Mouse (Mus musculus) CH12.LX (cell line): ENCODE data around the gene Stk38l. TPM values are rescaled to one million over a fixed set of nuclear protein-coding genes. Genes with fewer than 3 reads are reported as not detected.
A peak's percentile ranks its signal among the peaks of the same experiment; 100 is the strongest.

Source experiments
- DNase-seq: peaks from one replicate; pipeline ENCODE4 v3.0.0-alpha.2; 2013; ENCODE audit errors: extremely low read depth
- H3K27ac ChIP-seq: 2 replicates; pipeline ENCODE4 v1.5.1; 2012; ENCODE audit warnings: low read depth, mild to moderate bottlenecking, control low read depth, moderate library complexity; ENCODE audit not compliant: insufficient read depth
- H3K27me3 ChIP-seq: replicated peaks from 2 replicates; pipeline ENCODE3; 2012; ENCODE audit warnings: inconsistent platforms
- H3K36me3 ChIP-seq, 2 experiments: replicated peaks in 1 of 2; 2 replicates each; pipeline versions ENCODE3 to v1.6.1; 2012; ENCODE audit warnings: inconsistent platforms in 1 of 2, low read length in 1 of 2, mild to moderate bottlenecking in 1 of 2, mixed read lengths in 1 of 2, moderate library complexity in 1 of 2; ENCODE audit not compliant: control insufficient read depth in 1 of 2, insufficient read depth in 1 of 2
- H3K4me1 ChIP-seq, 2 experiments: 2 replicates each; pipeline ENCODE4 v1.6.1; 2012; ENCODE audit warnings: inconsistent platforms in 1 of 2, moderate library complexity in 1 of 2; ENCODE audit not compliant: insufficient read depth in 2 of 2, control insufficient read depth in 1 of 2
- H3K4me2 ChIP-seq: 2 replicates; pipeline ENCODE4 v1.6.1; 2012; ENCODE audit warnings: low read depth, mild to moderate bottlenecking, control low read depth; ENCODE audit not compliant: poor library complexity, insufficient read depth, severe bottlenecking
- H3K4me3 ChIP-seq, 3 experiments: fragments of 150-350 bp in 1 of 3; sonication (generic) in 1 of 3; replicated peaks in 1 of 3; 2 replicates each; pipeline versions ENCODE3 to v1.5.1; 2011 to 2012; ENCODE audit warnings: low read depth in 2 of 3, low read length in 2 of 3, mild to moderate bottlenecking in 2 of 3, moderate library complexity in 2 of 3, control low read depth in 1 of 3, improper control_type of control experiment in 1 of 3, inconsistent platforms in 1 of 3, mixed read lengths in 1 of 3; ENCODE audit not compliant: poor library complexity in 1 of 3
- H3K79me2 ChIP-seq: replicated peaks from 2 replicates; pipeline ENCODE4 v1.6.1; 2012; ENCODE audit warnings: mild to moderate bottlenecking, moderate library complexity; ENCODE audit not compliant: control insufficient read depth, poor library complexity, insufficient read depth, severe bottlenecking; ENCODE audit errors: extremely low read depth
- H3K9ac ChIP-seq: 2 replicates; pipeline ENCODE4 v1.6.1; 2012; ENCODE audit warnings: low read depth, mild to moderate bottlenecking, control low read depth, moderate library complexity; ENCODE audit not compliant: insufficient read depth
- H3K9me3 ChIP-seq: replicated peaks from 2 replicates; pipeline ENCODE3; 2012; ENCODE audit warnings: low read length, inconsistent platforms, mixed read lengths
- E2F4 ChIP-seq: IDR thresholded peaks from 2 replicates; pipeline ENCODE4 v1.6.1; 2011; ENCODE audit warnings: low read depth, low read length, improper control_type of control experiment; ENCODE audit not compliant: insufficient replicate concordance
- EP300 ChIP-seq: IDR thresholded peaks from 2 replicates; pipeline ENCODE4 v1.6.1; 2011; ENCODE audit warnings: low read length, improper control_type of control experiment
- ETS1 ChIP-seq: conservative IDR thresholded peaks from 2 replicates; pipeline ENCODE4 v1.6.1; 2012; ENCODE audit warnings: low read depth, mild to moderate bottlenecking, inconsistent platforms, low read length, improper control_type of control experiment, moderate library complexity
- HCFC1 ChIP-seq: IDR thresholded peaks from 2 replicates; pipeline ENCODE4 v1.6.1; 2012; ENCODE audit warnings: low read depth, mild to moderate bottlenecking, inconsistent platforms, low read length, improper control_type of control experiment
- KAT2A ChIP-seq: IDR thresholded peaks from 2 replicates; pipeline ENCODE4 v1.6.1; 2012; ENCODE audit warnings: low read length, improper control_type of control experiment, inconsistent platforms; ENCODE audit not compliant: insufficient replicate concordance
- MAFK ChIP-seq: IDR thresholded peaks from 2 replicates; pipeline ENCODE4 v1.6.1; 2011; ENCODE audit warnings: low read length, improper control_type of control experiment; ENCODE audit not compliant: insufficient replicate concordance
- MAZ ChIP-seq: IDR thresholded peaks from 2 replicates; pipeline ENCODE4 v1.6.1; 2012; ENCODE audit warnings: low read depth, mild to moderate bottlenecking, inconsistent platforms, low read length, improper control_type of control experiment, moderate library complexity
- MEF2A ChIP-seq: IDR thresholded peaks from 2 replicates; pipeline ENCODE4 v1.6.1; 2014; ENCODE audit warnings: low read depth, mild to moderate bottlenecking, inconsistent platforms, low read length, improper control_type of control experiment, borderline replicate concordance
- NELFE ChIP-seq: IDR thresholded peaks from 2 replicates; pipeline ENCODE4 v1.6.1; 2011; ENCODE audit warnings: low read depth, low read length, improper control_type of control experiment
- PAX5 ChIP-seq: IDR thresholded peaks from 2 replicates; pipeline ENCODE4 v1.6.1; 2012; ENCODE audit warnings: low read length, inconsistent platforms, mixed read lengths
- POLR2A ChIP-seq: IDR thresholded peaks from 2 replicates; pipeline ENCODE4 v1.6.1; 2011; ENCODE audit warnings: low read depth, mild to moderate bottlenecking, improper control_type of control experiment, low read length
- POLR2AphosphoS2 ChIP-seq: IDR thresholded peaks from 2 replicates; pipeline ENCODE4 v1.6.1; 2011; ENCODE audit warnings: low read depth, low read length, improper control_type of control experiment
- RCOR1 ChIP-seq: conservative IDR thresholded peaks from 2 replicates; pipeline ENCODE4 v1.6.1; 2012; ENCODE audit warnings: low read depth, mild to moderate bottlenecking, inconsistent platforms, low read length, improper control_type of control experiment
- SIN3A ChIP-seq: IDR thresholded peaks from 2 replicates; pipeline ENCODE4 v1.6.1; 2012; ENCODE audit warnings: low read length, improper control_type of control experiment, inconsistent platforms
- TCF12 ChIP-seq: IDR thresholded peaks from 2 replicates; pipeline ENCODE4 v1.6.1; 2014; ENCODE audit warnings: low read depth, mild to moderate bottlenecking, inconsistent platforms, low read length, improper control_type of control experiment
- UBTF ChIP-seq: IDR thresholded peaks from 2 replicates; pipeline ENCODE4 v1.6.1; 2012; ENCODE audit warnings: low read depth, mild to moderate bottlenecking, inconsistent platforms, low read length, improper control_type of control experiment, moderate library complexity
- USF2 ChIP-seq: conservative IDR thresholded peaks from 2 replicates; pipeline ENCODE4 v1.6.1; 2011; ENCODE audit warnings: low read depth, low read length, improper control_type of control experiment
- ZC3H11A ChIP-seq: IDR thresholded peaks from 2 replicates; pipeline ENCODE4 v1.6.1; 2012; ENCODE audit warnings: low read depth, mild to moderate bottlenecking, inconsistent platforms, low read length, improper control_type of control experiment
- ZKSCAN1 ChIP-seq: IDR thresholded peaks from 2 replicates; pipeline ENCODE4 v1.6.1; 2012; ENCODE audit warnings: low read depth, inconsistent platforms, low read length, improper control_type of control experiment, borderline replicate concordance
- ZMIZ1 ChIP-seq: IDR thresholded peaks from 2 replicates; pipeline ENCODE4 v1.6.1; 2012; ENCODE audit warnings: low read depth, mild to moderate bottlenecking, inconsistent platforms, low read length, improper control_type of control experiment
- ZNF384 ChIP-seq: IDR thresholded peaks from 2 replicates; pipeline ENCODE4 v1.6.1; 2012; ENCODE audit warnings: low read depth, low read length, improper control_type of control experiment, inconsistent platforms
- dilution Hi-C: fragments of 300-500 bp; cut with MboI; formaldehyde crosslinking; loops from 2 replicates; pipeline ENCODE4 v1.14.3; 2020; ENCODE audit warnings: low sequenced_read_pairs; ENCODE audit not compliant: extremely low pct_unique_long_range_greater_than_20kb, extremely low pct_ligation_motif_present
- in situ Hi-C: fragments of 300-500 bp; cut with MboI; formaldehyde crosslinking; loops from 3 replicates; pipeline ENCODE4 v1.14.3; 2019; ENCODE audit warnings: low sequenced_read_pairs, low pct_ligation_motif_present, low pct_unique_long_range_greater_than_20kb, mixed read lengths
- polyA plus RNA-seq: library from polyadenylated mRNA; unstranded; fragments of >175 nt; gene quantifications from 2 replicates; pipeline ENCODE4 v1.2.1, GENCODE M21; 2012; ENCODE audit warnings: low read depth; ENCODE audit not compliant: insufficient read length
- total RNA-seq, 2 experiments: library from RNA; depleted of rRNA; stranded (reverse); fragments of 300-350 nt in 1 of 2; fragments of >200 nt in 1 of 2; gene quantifications; 2 replicates each; pipeline ENCODE4 v1.2.3; 2012 to 2014

Stk38l gene
- total and polyA plus RNA-seq, 3 experiments, result 3.8 to 5.2 (median 4.7) TPM

- Histone ChIP-seq H3K4me2 (no peak overlapping the region), H3K27ac (no peak overlapping the region), H3K4me3 (no peak overlapping the region), H3K9me3 (no peaks in the 10 kb centered on the region), H3K9ac (no peak overlapping the region), H3K79me2 (no peaks in the 10 kb centered on the region), H3K27me3 (no peaks in the 10 kb centered on the region), H3K4me1 (peaks cover 3 to 16% of the 10 kb centered on the region in 2 experiments), H3K36me3 (no peaks in the 10 kb centered on the region)
- dilution Hi-C loops, result no loop called here
- DNase-seq, result no peak
- TF ChIP-seq POLR2A (no peak), ZNF384 (no peak), ETS1 (no peak), POLR2AphosphoS2 (no peak), MEF2A (no peak), EP300 (no peak), PAX5 (no peak), HCFC1 (no peak), ZMIZ1 (no peak), NELFE (no peak), KAT2A (no peak), SIN3A (no peak), E2F4 (no peak), MAZ (no peak), USF2 (no peak), TCF12 (no peak), RCOR1 (no peak)
- in situ Hi-C loops, result no loop called here
Measured at GRCm38 (mm10) chr6:146797446-146797845, 72.7 kb downstream of the Stk38l start.

- Histone ChIP-seq H3K4me2 (no peak overlapping the region), H3K79me2 (no peaks in the 10 kb centered on the region), H3K27ac (no peak overlapping the region), H3K27me3 (no peaks in the 10 kb centered on the region), H3K4me1 (peaks cover 11 to 20% of the 10 kb centered on the region in 2 experiments), H3K9me3 (no peaks in the 10 kb centered on the region), H3K36me3 (no peaks in the 10 kb centered on the region), H3K9ac (no peak overlapping the region), H3K4me3 (no peak overlapping the region)
- dilution Hi-C loops, result no loop called here
- no peak for DNase-seq
- in situ Hi-C loops, result no loop called here
- TF ChIP-seq ZKSCAN1, result no peak
- no peak for TF ChIP-seq NELFE
- no peak for TF ChIP-seq UBTF
- TF ChIP-seq ZC3H11A, result no peak
- no peak for TF ChIP-seq MAZ
- 0 out of 2 replicates have a peak, but pooled peaks have one; percentile 45 for TF ChIP-seq MEF2A
- no peak for TF ChIP-seq MAFK
Measured at GRCm38 (mm10) chr6:146809991-146810390, 85.2 kb downstream of the Stk38l start.
